Mouse (Mus musculus) lung, postnatal 0 days (tissue): ENCODE measurements at regions not wholly inside any gene's neighbourhood (a gene's known extent, or its start where the extent isn't known, plus 50 kb on each side); places are given as distances from the start of the nearest gene placed in this dataset.

Experiments used
- ATAC-seq: fragments of 200-750 bp; cut with Nextera tagmentation; 2 replicates; pipeline ENCODE4 v1.8.0; 2017; ENCODE audit warnings: moderate library complexity
- DNase-seq: peaks from one replicate; pipeline ENCODE4 v3.0.0-alpha.2; 2016; ENCODE audit warnings: low spot score
- H3K27ac ChIP-seq: fragments of 300-500 bp; sonication (generic); 2 replicates; pipeline ENCODE4 v1.5.1; 2014; ENCODE audit warnings: antibody characterized with exemption, mild to moderate bottlenecking, low read length, mixed read lengths
- H3K27me3 ChIP-seq: fragments of 300-500 bp; sonication (generic); replicated peaks from 2 replicates; pipeline ENCODE4 v1.6.1; 2014; ENCODE audit warnings: low read length, mixed read lengths; ENCODE audit not compliant: insufficient read depth
- H3K36me3 ChIP-seq: fragments of 300-500 bp; sonication (generic); 2 replicates; pipeline ENCODE4 v1.6.1; 2014; ENCODE audit warnings: low read length, mixed read lengths; ENCODE audit not compliant: insufficient read depth
- H3K4me1 ChIP-seq: fragments of 300-500 bp; sonication (generic); 2 replicates; pipeline ENCODE4 v1.6.1; 2014; ENCODE audit warnings: antibody characterized with exemption, low read depth, low read length, mixed read lengths; ENCODE audit not compliant: insufficient read depth
- H3K4me2 ChIP-seq: fragments of 300-500 bp; sonication (generic); replicated peaks from 2 replicates; pipeline ENCODE4 v1.6.1; 2014; ENCODE audit warnings: low read depth, mild to moderate bottlenecking, low read length, moderate library complexity, mixed read lengths
- H3K4me3 ChIP-seq: fragments of 300-500 bp; sonication (generic); 2 replicates; pipeline ENCODE4 v1.5.1; 2014; ENCODE audit warnings: low read depth, low read length
- H3K9ac ChIP-seq: fragments of 300-500 bp; sonication (generic); replicated peaks from 2 replicates; pipeline ENCODE4 v1.6.1; 2014; ENCODE audit warnings: low read depth, mild to moderate bottlenecking
- H3K9me3 ChIP-seq: fragments of 300-500 bp; sonication (generic); 2 replicates; pipeline ENCODE4 v1.6.1; 2016; ENCODE audit warnings: low read length, mixed read lengths
- CTCF ChIP-seq: IDR thresholded peaks from 2 replicates; pipeline ENCODE4 v1.5.1; 2016; ENCODE audit warnings: antibody characterized with exemption, mild to moderate bottlenecking
- EP300 ChIP-seq: IDR thresholded peaks from 2 replicates; pipeline ENCODE4 v1.6.1; 2016; ENCODE audit warnings: antibody characterized with exemption, mild to moderate bottlenecking, control low read depth
- WGBS: fragments of 180-500 bp; shearing (Covaris S2); extraction: QIAGEN DNeasy Blood & Tissue Kit; methylation state at CpG from one replicate; pipeline ENCODE4 v1.1.7; 2014; 5-methylcytosine and 5-hydroxymethylcytosine counted together

GRCm38 (mm10) chr13:25429701-25430418 lies 159.6 kb upstream of the Nrsn1 start:
- Histone ChIP-seq H3K27me3 (no peaks in the 10 kb centered on the region), H3K4me1 (no peaks in the 10 kb centered on the region), H3K9me3 (no peaks in the 10 kb centered on the region), H3K4me2 (no peak overlapping the region), H3K9ac (no peak overlapping the region), H3K36me3 (no peaks in the 10 kb centered on the region), H3K4me3 (no peak overlapping the region), H3K27ac (no peak overlapping the region)
- DNase-seq (no peak), ATAC-seq (no peak)
- WGBS = 66% methylated on average over 6 of the region's 6 CpGs
- TF ChIP-seq CTCF (no peak), EP300 (no peak)

- TF ChIP-seq CTCF (no peak), EP300 (no peak)
- no peaks in the 10 kb centered on the region for H3K9me3 ChIP-seq
- DNase-seq = no peak
Measured at GRCm38 (mm10) chr13:25403182-25403795, 133.0 kb upstream of the Nrsn1 start.

GRCm38 (mm10) chr13:25402691-25403090 lies 132.4 kb upstream of the Nrsn1 start:
- H3K4me2 ChIP-seq = no peak overlapping the region
- no peak overlapping the region for H3K4me3 ChIP-seq

More at GRCm38 (mm10) chr13:25403182-25403795, 133.0 kb upstream of the Nrsn1 start:
- 46% methylated on average over 3 of the region's 3 CpGs for WGBS
- Histone ChIP-seq H3K4me2 (no peak overlapping the region), H3K9ac (no peak overlapping the region), H3K4me1 (no peaks in the 10 kb centered on the region), H3K36me3 (no peaks in the 10 kb centered on the region), H3K4me3 (no peak overlapping the region), H3K27me3 (no peaks in the 10 kb centered on the region), H3K27ac (no peak overlapping the region)
- no peak for ATAC-seq

GRCm38 (mm10) chr13:25401936-25402504 lies 131.7 kb upstream of the Nrsn1 start:
- TF ChIP-seq CTCF = no peak
- TF ChIP-seq EP300 = no peak
- ATAC-seq (no peak), DNase-seq (no peak)
- Histone ChIP-seq H3K9me3 (no peaks in the 10 kb centered on the region), H3K27me3 (no peaks in the 10 kb centered on the region), H3K9ac (no peak overlapping the region), H3K4me2 (no peak overlapping the region), H3K27ac (no peak overlapping the region), H3K36me3 (no peaks in the 10 kb centered on the region), H3K4me3 (no peak overlapping the region), H3K4me1 (no peaks in the 10 kb centered on the region)
- 61% methylated on average over 9 of the region's 9 CpGs for WGBS

More at GRCm38 (mm10) chr13:25402691-25403090, 132.4 kb upstream of the Nrsn1 start:
- 48% methylated on average over 2 of the region's 2 CpGs for WGBS
- H3K36me3 ChIP-seq = no peaks in the 10 kb centered on the region
- no peaks in the 10 kb centered on the region for H3K9me3 ChIP-seq
- H3K27me3 ChIP-seq = no peaks in the 10 kb centered on the region
- TF ChIP-seq CTCF (no peak), EP300 (no peak)
- no peak overlapping the region for H3K27ac ChIP-seq
- H3K9ac ChIP-seq = no peak overlapping the region
- DNase-seq = no peak
- H3K4me1 ChIP-seq = no peaks in the 10 kb centered on the region
- ATAC-seq = no peak

GRCm38 (mm10) chr13:25392770-25393290 lies 122.5 kb upstream of the Nrsn1 start:
- H3K9me3 ChIP-seq = no peaks in the 10 kb centered on the region
- no peak for TF ChIP-seq CTCF
- TF ChIP-seq EP300 = no peak
- H3K27ac ChIP-seq = no peak overlapping the region
- H3K4me3 ChIP-seq = no peak overlapping the region
- H3K4me1 ChIP-seq = no peaks in the 10 kb centered on the region
- no peak for DNase-seq
- no peak overlapping the region for H3K9ac ChIP-seq
- no peak for ATAC-seq
- no peaks in the 10 kb centered on the region for H3K27me3 ChIP-seq
- WGBS = 85% methylated on average over 5 of the region's 5 CpGs
- H3K4me2 ChIP-seq = no peak overlapping the region
- H3K36me3 ChIP-seq = no peaks in the 10 kb centered on the region

GRCm38 (mm10) chr13:25362627-25362967 lies 92.3 kb upstream of the Nrsn1 start:
- DNase-seq (no peak), ATAC-seq (no peak)
- Histone ChIP-seq H3K4me2 (no peak overlapping the region), H3K36me3 (no peaks in the 10 kb centered on the region), H3K9me3 (no peaks in the 10 kb centered on the region), H3K27ac (no peak overlapping the region), H3K27me3 (no peaks in the 10 kb centered on the region), H3K4me1 (no peaks in the 10 kb centered on the region), H3K9ac (no peak overlapping the region), H3K4me3 (no peak overlapping the region)
- TF ChIP-seq EP300 (no peak), CTCF (no peak)
- WGBS = 55% methylated on average over 4 of the region's 4 CpGs
